Mouse (Mus musculus): Measurements from ENCODE around the gene Olfr1446. TPM values are rescaled to one million over a fixed set of nuclear protein-coding genes. Genes with fewer than 3 reads are reported as not detected.

Gene Olfr1446
- polyA plus RNA-seq (2016; fragmentation: Nextera tagmentation; extraction: Ambion mirVana) = not detected in 2 replicates

- WGBS = 85% methylated on average over 1 of the region's 1 CpGs
- H3K27ac ChIP-seq = no peak within 1 kb of the TSS
- H3K27me3 ChIP-seq (ENCODE audit: low read depth, poor library complexity, severe bottlenecking) = no peaks in the 10 kb centered on the region
- H3K36me3 ChIP-seq = no peaks in the 10 kb centered on the region
- no peak within 1 kb of the TSS for H3K4me3 ChIP-seq
- no peaks in the 10 kb centered on the region for H3K9me3 ChIP-seq (replicated peaks)
- no peak for DNase-seq (ENCODE audit: low spot score)
- H3K4me1 ChIP-seq = no peaks in the 10 kb centered on the region
Measured at GRCm38 (mm10) chr19:12893424-12893823, at the start of gene Olfr1446. Gene Olfr1446, minus strand, starts transcription at chr19:12893524.

DNA sequence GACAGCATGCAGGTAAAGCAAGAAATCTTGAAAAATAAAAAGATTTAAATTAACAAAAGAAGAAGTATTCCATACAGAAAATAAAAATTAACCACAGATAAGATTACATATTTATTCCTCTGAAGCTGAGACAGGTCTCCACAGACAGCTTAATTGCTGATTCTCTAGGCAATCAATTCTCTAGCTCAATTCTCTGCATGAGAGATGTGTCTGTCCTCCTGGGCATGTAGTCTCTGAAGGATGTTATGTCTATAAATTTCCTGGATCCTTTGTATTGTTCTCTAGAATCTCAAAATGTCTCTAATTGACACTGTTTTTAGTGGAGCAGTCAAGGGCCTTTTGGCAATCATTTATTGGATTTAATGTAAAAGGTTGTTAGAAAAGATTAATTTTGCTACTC lies 37.2 kb upstream of the Olfr1446 start, which contains the start of gene Olfr1449:
Olfr1449 (plus strand) TSS at position 301 of the 400 bp plus-strand sequence.
- no peaks in the 10 kb centered on the region for H3K36me3 ChIP-seq
- H3K27ac ChIP-seq = no peak within 1 kb of the TSS
- H3K4me1 ChIP-seq = no peaks in the 10 kb centered on the region
- H3K9me3 ChIP-seq (replicated peaks) = no peaks in the 10 kb centered on the region
- no peak within 1 kb of the TSS for H3K4me3 ChIP-seq
- no peak for DNase-seq (ENCODE audit: low spot score)
- no peaks in the 10 kb centered on the region for H3K27me3 ChIP-seq (ENCODE audit: low read depth, poor library complexity, severe bottlenecking)

DNA sequence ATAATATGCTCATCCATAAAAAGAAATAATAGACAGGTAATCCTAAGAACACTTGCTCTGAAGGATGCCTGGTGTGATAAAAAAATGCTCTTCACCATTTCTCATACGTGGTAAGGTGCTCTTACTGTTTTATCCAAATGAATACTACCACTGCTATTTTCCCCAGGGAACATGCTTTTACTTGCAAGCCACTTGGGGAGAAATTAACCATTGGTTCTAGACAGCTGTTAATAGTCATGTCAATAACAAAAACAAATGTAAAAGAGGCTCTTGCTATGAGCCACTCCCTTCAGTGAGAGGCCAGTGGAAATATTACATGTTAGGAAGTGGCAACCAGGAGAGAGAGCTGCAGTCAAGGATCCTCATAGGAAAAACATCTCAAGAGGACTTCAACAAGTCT lies 31.0 kb upstream of the Olfr1446 start, which contains the start of gene Olfr1448:
Olfr1448 (minus strand) TSS at position 101 of the 400 bp plus-strand sequence.
- 84% methylated on average over 1 of the region's 1 CpGs for WGBS
- Histone ChIP-seq H3K36me3 (no peaks in the 10 kb centered on the region), H3K27me3 (ENCODE audit: low read depth, poor library complexity, severe bottlenecking) (no peaks in the 10 kb centered on the region), H3K4me1 (no peaks in the 10 kb centered on the region), H3K27ac (no peak within 1 kb of the TSS), H3K4me3 (no peak within 1 kb of the TSS), H3K9me3 (replicated peaks) (no peaks in the 10 kb centered on the region)
- DNase-seq (ENCODE audit: low spot score) = no peak

DNA sequence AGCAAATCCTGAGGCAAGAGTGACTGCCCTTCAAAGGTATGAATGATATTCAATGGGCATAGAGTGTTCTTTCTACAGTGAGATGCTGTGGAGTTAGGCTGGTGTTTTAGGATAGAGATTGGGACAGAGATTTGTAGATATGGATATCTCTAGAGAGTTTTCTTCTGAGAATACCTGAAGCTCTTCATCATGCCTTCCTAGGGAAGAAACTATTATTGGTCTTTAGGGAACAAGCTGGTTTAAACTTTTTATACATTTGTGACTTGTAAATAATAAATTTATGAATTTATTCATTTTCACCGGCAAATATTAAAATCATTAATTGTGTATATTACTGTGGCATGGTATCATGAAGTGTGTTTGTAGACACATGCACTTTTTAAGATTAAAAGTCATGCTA lies 10.3 kb upstream of the Olfr1446 start, which contains the start of gene Olfr1447:
Olfr1447 (minus strand) TSS at position 101 of the 400 bp plus-strand sequence.
- 98% methylated on average over 1 of the region's 1 CpGs for WGBS
- no peaks in the 10 kb centered on the region for H3K36me3 ChIP-seq
- no peak within 1 kb of the TSS for H3K4me3 ChIP-seq
- DNase-seq (ENCODE audit: low spot score) = no peak
- H3K4me1 ChIP-seq = no peaks in the 10 kb centered on the region
- no peaks in the 10 kb centered on the region for H3K27me3 ChIP-seq (ENCODE audit: low read depth, poor library complexity, severe bottlenecking)
- no peak within 1 kb of the TSS for H3K27ac ChIP-seq
- no peaks in the 10 kb centered on the region for H3K9me3 ChIP-seq (replicated peaks)

DNA sequence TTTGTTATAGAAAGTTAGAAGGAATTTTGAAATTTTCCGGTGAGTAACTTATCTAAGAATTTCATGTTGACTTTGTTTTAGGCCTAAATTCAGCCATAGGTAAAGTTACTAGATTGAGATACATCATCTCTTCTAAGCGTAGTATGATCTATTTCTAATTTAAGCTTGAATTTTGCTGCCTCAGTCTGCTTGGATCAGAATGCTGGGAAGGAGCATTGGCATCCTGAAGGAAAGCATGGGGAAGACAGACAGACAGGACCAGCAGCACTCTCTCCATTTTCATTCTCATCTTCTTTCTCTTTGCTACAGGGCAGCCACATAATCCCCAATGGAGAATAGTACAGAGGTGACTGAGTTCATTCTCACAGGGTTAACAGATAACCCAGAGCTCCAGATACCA lies 9.8 kb downstream of the Olfr1446 start, which contains the start of gene Olfr1445:
Olfr1445 (plus strand) TSS at position 301 of the 400 bp plus-strand sequence.
- no peak within 1 kb of the TSS for H3K27ac ChIP-seq
- DNase-seq (ENCODE audit: low spot score) = no peak
- no peak within 1 kb of the TSS for H3K4me3 ChIP-seq
- no peaks in the 10 kb centered on the region for H3K9me3 ChIP-seq (replicated peaks)
- 88% methylated on average over 2 of the region's 2 CpGs for WGBS
- no peaks in the 10 kb centered on the region for H3K27me3 ChIP-seq (ENCODE audit: low read depth, poor library complexity, severe bottlenecking)
- H3K36me3 ChIP-seq = no peaks in the 10 kb centered on the region
- no peaks in the 10 kb centered on the region for H3K4me1 ChIP-seq

- Histone ChIP-seq H3K4me1 (no peaks in the 10 kb centered on the region), H3K27me3 (ENCODE audit: low read depth, poor library complexity, severe bottlenecking) (no peaks in the 10 kb centered on the region), H3K4me3 (no peak within 1 kb of the TSS), H3K9me3 (replicated peaks) (no peaks in the 10 kb centered on the region), H3K36me3 (no peaks in the 10 kb centered on the region), H3K27ac (no peak within 1 kb of the TSS)
- DNase-seq (ENCODE audit: low spot score) = no peak
- WGBS = 47% methylated on average over 1 of the region's 1 CpGs
Measured at GRCm38 (mm10) chr19:12856983-12857382, 36.3 kb downstream of the Olfr1446 start, which contains the start of gene Olfr1444. Gene Olfr1444, plus strand, starts transcription at chr19:12857283.

GRCm38 (mm10) chr19:12846382-12846781 lies 46.9 kb downstream of the Olfr1446 start, which contains the start of gene Gm5244:
Gene Gm5244, plus strand, starts transcription at chr19:12846682.
- Histone ChIP-seq H3K27me3 (ENCODE audit: low read depth, poor library complexity, severe bottlenecking) (no peaks in the 10 kb centered on the region), H3K27ac (no peak within 1 kb of the TSS)
- no peak for DNase-seq (ENCODE audit: low spot score)

DNA sequence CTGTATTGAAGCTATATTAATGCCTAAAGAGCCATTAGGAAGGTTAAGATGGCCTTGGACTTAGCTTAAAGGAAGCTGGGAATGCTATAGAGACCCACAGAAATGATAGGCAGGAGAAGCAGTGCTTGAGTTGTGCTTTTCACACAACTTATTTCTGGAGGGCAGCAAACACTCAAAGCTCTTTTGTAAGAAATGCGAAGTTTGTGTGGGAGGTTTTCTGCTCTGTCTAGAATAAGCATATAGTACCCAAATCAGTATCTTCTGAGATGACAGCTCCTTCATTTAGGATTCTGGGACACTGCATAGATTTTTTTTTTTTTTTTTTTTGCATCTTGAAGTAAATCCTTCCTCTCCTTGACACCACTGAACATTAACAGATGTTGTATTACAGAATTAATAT lies 54.8 kb downstream of the Olfr1446 start:
- H3K4me3 ChIP-seq = no peak overlapping the region
- no peak for DNase-seq (ENCODE audit: low spot score)
- H3K36me3 ChIP-seq = no peaks in the 10 kb centered on the region
- WGBS = 75% methylated on average over 1 of the region's 1 CpGs
- H3K9me3 ChIP-seq (replicated peaks) = no peaks in the 10 kb centered on the region
- no peaks in the 10 kb centered on the region for H3K27me3 ChIP-seq (ENCODE audit: low read depth, poor library complexity, severe bottlenecking)
- no peaks in the 10 kb centered on the region for H3K4me1 ChIP-seq
- H3K27ac ChIP-seq = no peak overlapping the region

More at GRCm38 (mm10) chr19:12846382-12846781, 46.9 kb downstream of the Olfr1446 start, which contains the start of gene Gm5244:
- H3K4me3 ChIP-seq = no peak within 1 kb of the TSS
- H3K36me3 ChIP-seq = no peaks in the 10 kb centered on the region
- no peaks in the 10 kb centered on the region for H3K4me1 ChIP-seq
- H3K9me3 ChIP-seq (replicated peaks) = no peaks in the 10 kb centered on the region

Other genes with a start within 250 kb of the Olfr1446 start
- gene Olfr1442, start 223.1 kb downstream of the Olfr1446 start, polyA plus RNA-seq (2016; fragmentation: Nextera tagmentation; extraction: Ambion mirVana) = not detected in 2 replicates
- gene Olfr1443, start 215.4 kb downstream of the Olfr1446 start, polyA plus RNA-seq (2016; fragmentation: Nextera tagmentation; extraction: Ambion mirVana) = not detected in 2 replicates
- gene Keg1, start 197.7 kb downstream of the Olfr1446 start, polyA plus RNA-seq (2016; fragmentation: Nextera tagmentation; extraction: Ambion mirVana) = not detected in 2 replicates
- 1.8 and 2.2 TPM in 2 replicates for gene Cntf, start 127.9 kb downstream of the Olfr1446 start, polyA plus RNA-seq (2016; fragmentation: Nextera tagmentation; extraction: Ambion mirVana)
- gene Zfp91, start 97.4 kb downstream of the Olfr1446 start, polyA plus RNA-seq (2016; fragmentation: Nextera tagmentation; extraction: Ambion mirVana) = 11.0 and 13.5 TPM in 2 replicates
- gene Lpxn, start 97.3 kb downstream of the Olfr1446 start, polyA plus RNA-seq (2016; fragmentation: Nextera tagmentation; extraction: Ambion mirVana) = 0.68 and 0.78 TPM in 2 replicates
- gene Gm5244, start 46.8 kb downstream of the Olfr1446 start, polyA plus RNA-seq (2016; fragmentation: Nextera tagmentation; extraction: Ambion mirVana) = not detected in 2 replicates
- gene Olfr1444, start 36.2 kb downstream of the Olfr1446 start, polyA plus RNA-seq (2016; fragmentation: Nextera tagmentation; extraction: Ambion mirVana) = not detected in 2 replicates
- gene Olfr1445, start 9.7 kb downstream of the Olfr1446 start, polyA plus RNA-seq (2016; fragmentation: Nextera tagmentation; extraction: Ambion mirVana) = not detected in 2 replicates
- gene Olfr1447, start 10.2 kb upstream of the Olfr1446 start, polyA plus RNA-seq (2016; fragmentation: Nextera tagmentation; extraction: Ambion mirVana) = not detected in 2 replicates
- gene Olfr1448, start 30.9 kb upstream of the Olfr1446 start, polyA plus RNA-seq (2016; fragmentation: Nextera tagmentation; extraction: Ambion mirVana) = not detected in 2 replicates
- gene Olfr1449, start 37.3 kb upstream of the Olfr1446 start, polyA plus RNA-seq (2016; fragmentation: Nextera tagmentation; extraction: Ambion mirVana) = not detected in 2 replicates
- not detected in 2 replicates for gene Olfr1450, start 56.7 kb upstream of the Olfr1446 start, polyA plus RNA-seq (2016; fragmentation: Nextera tagmentation; extraction: Ambion mirVana)
- not detected in 2 replicates for gene Olfr1451, start 101.5 kb upstream of the Olfr1446 start, polyA plus RNA-seq (2016; fragmentation: Nextera tagmentation; extraction: Ambion mirVana)
- gene Olfr1453, start 134.8 kb upstream of the Olfr1446 start, polyA plus RNA-seq (2016; fragmentation: Nextera tagmentation; extraction: Ambion mirVana) = not detected in 2 replicates
- gene Olfr1454, start 167.1 kb upstream of the Olfr1446 start, polyA plus RNA-seq (2016; fragmentation: Nextera tagmentation; extraction: Ambion mirVana) = not detected in 2 replicates
- not detected in 2 replicates for gene Olfr1457, start 204.4 kb upstream of the Olfr1446 start, polyA plus RNA-seq (2016; fragmentation: Nextera tagmentation; extraction: Ambion mirVana)
- not detected in 2 replicates for gene Olfr1458, start 213.3 kb upstream of the Olfr1446 start, polyA plus RNA-seq (2016; fragmentation: Nextera tagmentation; extraction: Ambion mirVana)

Measured in limb, embryonic 10.5 days (tissue).